Mouse (Mus musculus) olfactory bulb, adult 2 months (tissue): ENCODE data around the gene Ang5.
"Not testable (repeated sequence)": the region's sequence is repeated elsewhere in the genome, so short reads cannot be mapped to it uniquely, and the experiment has no call there.

Experiments
- CTCF ChIP-seq: fragments of 200-500 bp; IDR thresholded peaks from 2 replicates; pipeline ENCODE4 v1.5.1; 2012; ENCODE audit warnings: low read depth, mild to moderate bottlenecking, low read length, moderate library complexity; ENCODE audit not compliant: insufficient read depth
- POLR2A ChIP-seq: fragments of 200-500 bp; IDR thresholded peaks from 2 replicates; pipeline ENCODE4 v1.6.1; 2012; ENCODE audit warnings: mild to moderate bottlenecking, low read depth, low read length, moderate library complexity; ENCODE audit not compliant: insufficient read depth

GRCm38 (mm10) chr14:43953382-43953781 is 3.5 kb upstream of the Ang5 start:
- TF ChIP-seq CTCF, POLR2A: not testable (repeated sequence)
